Mouse (Mus musculus) macrophage (primary cell): ENCODE results near the gene Qprt. TPM values are rescaled to one million over a fixed set of nuclear protein-coding genes. Genes with fewer than 3 reads are reported as not detected.

Experiments used
- H3K27ac ChIP-seq: fragments of 350-480 bp; formaldehyde crosslinking; 2 replicates; pipeline ENCODE4 v1.9.0; 2021
- H3K36me3 ChIP-seq: fragments of 350-480 bp; formaldehyde crosslinking; 2 replicates; pipeline ENCODE4 v1.9.0; 2021; ENCODE audit errors: inconsistent target
- H3K4me3 ChIP-seq: fragments of 350-480 bp; formaldehyde crosslinking; 2 replicates; pipeline ENCODE4 v1.9.0; 2021; ENCODE audit errors: inconsistent target
- H3K79me2 ChIP-seq: fragments of 350-480 bp; formaldehyde crosslinking; 2 replicates; pipeline ENCODE4 v1.9.0; 2021; ENCODE audit errors: inconsistent target
- WGBS: methylation state at CpG from one replicate; pipeline ENCODE4 v1.1.7; 2026; ENCODE audit warnings: inconsistent platforms; ENCODE audit not compliant: missing documents; 5-methylcytosine and 5-hydroxymethylcytosine counted together
- polyA plus RNA-seq: library from polyadenylated mRNA; stranded (reverse); fragments of 250-400 nt; gene quantifications from 3 replicates; pipeline ENCODE4 v1.2.4, GENCODE M21; 2018; ENCODE audit warnings: inconsistent platforms

Gene Qprt
- polyA plus RNA-seq, 1 experiment from 2014 or later: not detected

DNA sequence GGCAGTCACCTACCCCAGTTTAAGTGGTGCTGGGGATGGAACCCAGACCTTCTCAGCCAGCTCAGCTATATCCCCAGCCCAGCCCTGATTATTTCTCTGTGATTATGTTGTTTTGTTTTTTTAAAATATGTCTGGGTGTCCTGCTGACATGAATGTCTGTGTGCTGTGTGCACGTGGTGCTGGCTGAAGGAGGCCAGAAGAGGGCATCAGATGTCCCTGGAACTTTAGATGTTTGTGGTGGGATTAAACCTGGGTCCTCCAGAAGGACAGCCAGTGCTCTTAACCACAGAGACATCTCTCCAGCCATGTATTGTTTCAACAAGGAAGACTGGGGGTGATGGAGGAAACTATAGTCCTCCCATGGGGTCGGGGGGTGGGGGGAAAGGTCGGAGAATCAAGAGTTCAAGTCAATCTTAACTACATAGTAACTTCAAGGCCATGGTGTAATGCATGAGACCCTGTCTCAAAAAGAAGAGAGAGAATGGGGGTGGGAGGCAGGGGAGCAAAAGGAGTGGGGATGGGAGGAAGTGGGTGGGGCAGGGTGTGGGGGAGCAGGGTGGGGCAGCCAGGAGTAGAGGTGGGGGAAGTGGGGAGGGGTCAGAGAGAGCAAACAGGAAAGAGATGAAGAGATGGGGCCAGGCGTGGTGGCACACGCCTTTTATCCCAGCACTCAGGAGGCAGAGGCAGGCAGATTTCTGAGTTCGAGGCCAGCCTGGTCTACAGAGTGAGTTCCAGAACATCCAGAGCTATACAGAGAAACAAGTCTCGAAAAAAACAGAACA, 18.8 kb upstream of the Qprt start:
- Histone ChIP-seq H3K27ac (no peak overlapping the region), H3K36me3 (no peaks in the 10 kb centered on the region)
- WGBS: 62% methylated on average over 7 of the region's 7 CpGs

DNA sequence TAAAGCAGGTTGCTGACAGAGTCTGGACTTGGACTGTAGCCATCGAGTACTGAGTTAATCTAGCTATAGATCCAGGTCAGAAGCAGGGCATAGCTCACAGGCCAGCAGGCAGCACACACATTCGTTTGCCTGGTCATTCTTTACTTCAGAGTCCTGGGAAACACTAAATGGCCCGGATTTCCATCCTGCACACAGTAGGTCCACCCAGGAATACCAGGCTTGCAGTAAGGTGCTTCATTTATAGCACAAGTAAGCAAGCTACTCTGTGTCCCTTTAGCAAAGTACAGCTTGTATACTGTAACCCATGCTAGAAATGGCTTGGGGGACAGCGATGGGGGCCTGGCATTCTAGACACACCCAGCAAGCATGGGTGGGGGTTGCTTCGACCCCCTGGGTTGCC, 17.5 kb upstream of the Qprt start:
- Histone ChIP-seq H3K79me2 (peaks cover 10% of the 10 kb centered on the region; the same call in 1 of the 2 replicates), H3K27ac (no peak overlapping the region), H3K36me3 (no peaks in the 10 kb centered on the region), H3K4me3 (no peak overlapping the region)
- WGBS: 81% methylated on average over 5 of the region's 5 CpGs

More for the DNA sequence above, 18.8 kb upstream of the Qprt start:
- H3K79me2 ChIP-seq: peaks cover 10% of the 10 kb centered on the region; the same call in 1 of the 2 replicates
- H3K4me3 ChIP-seq: no peak overlapping the region

- no peak overlapping the region for H3K27ac ChIP-seq
- H3K4me3 ChIP-seq: no peak overlapping the region
- H3K79me2 ChIP-seq: peaks cover 10% of the 10 kb centered on the region; the same call in 1 of the 2 replicates
- H3K36me3 ChIP-seq: no peaks in the 10 kb centered on the region
- WGBS: 93% methylated on average over 7 of the region's 7 CpGs
Observed at GRCm38 (mm10) chr7:127139100-127139499, 17.1 kb upstream of the Qprt start.

- Histone ChIP-seq H3K27ac (peak within 1 kb of the TSS; percentile 24), H3K36me3 (no peaks in the 10 kb centered on the region), H3K4me3 (peak within 1 kb of the TSS; percentile 23; the same call in 1 of the 2 replicates), H3K79me2 (peaks cover 10% of the 10 kb centered on the region; the same call in 1 of the 2 replicates)
- 17% methylated on average over 9 of the region's 9 CpGs for WGBS
Observed at GRCm38 (mm10) chr7:127137262-127138017, 15.4 kb upstream of the Qprt start, which contains the start of gene Spn. Spn (minus strand) TSS chr7:127137823.

DNA sequence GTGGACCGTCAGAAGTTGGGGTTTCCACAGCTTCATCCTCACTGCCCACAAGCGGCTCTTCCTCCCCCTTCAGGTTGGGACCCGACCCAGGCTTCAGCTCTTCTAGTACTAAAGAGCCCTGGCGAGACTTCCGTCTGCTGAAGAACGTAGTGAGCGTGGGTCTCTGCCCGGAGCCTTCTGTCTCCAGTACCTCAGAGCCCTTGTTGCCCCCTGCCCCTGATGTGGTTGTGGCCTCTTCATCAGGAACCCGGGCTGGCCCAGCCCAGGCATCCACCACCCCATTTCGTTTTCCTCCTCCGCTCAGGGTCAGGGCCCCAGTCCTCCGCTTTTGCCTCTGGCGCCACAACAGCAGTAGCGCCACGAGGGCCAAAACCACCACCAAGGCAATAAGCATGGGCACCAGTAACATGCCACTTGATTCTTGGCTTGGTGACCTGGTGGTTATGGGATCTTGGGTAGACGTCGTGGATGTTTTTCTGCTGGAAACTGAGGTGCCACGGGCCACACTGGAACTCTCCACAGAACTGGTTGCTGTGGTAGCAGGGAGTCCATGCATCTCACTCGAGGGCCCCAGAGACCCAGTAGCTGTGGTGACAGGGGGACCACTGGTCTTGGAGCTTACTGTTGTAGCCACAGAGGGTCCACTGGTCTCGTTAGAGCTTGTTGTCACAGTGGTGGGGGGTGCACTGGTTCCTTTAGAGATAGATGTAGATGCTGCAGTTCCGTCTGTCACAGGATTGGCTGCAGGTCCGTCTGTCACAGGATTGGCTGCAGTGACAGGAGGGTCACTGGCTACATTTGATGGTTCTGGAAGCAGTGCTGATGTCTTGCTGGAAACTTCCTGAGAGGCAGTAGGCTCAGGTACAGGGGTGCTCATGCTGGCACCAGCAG, 14.4 kb upstream of the Qprt start:
- H3K36me3 ChIP-seq: no peaks in the 10 kb centered on the region
- peaks cover 10% of the 10 kb centered on the region; the same call in 1 of the 2 replicates for H3K79me2 ChIP-seq
- H3K27ac ChIP-seq: 0 out of 2 replicates have a peak overlapping the region, but pooled peaks have one; percentile 24
- H3K4me3 ChIP-seq: no peak overlapping the region
- 32% methylated on average over 22 of the region's 22 CpGs for WGBS

DNA sequence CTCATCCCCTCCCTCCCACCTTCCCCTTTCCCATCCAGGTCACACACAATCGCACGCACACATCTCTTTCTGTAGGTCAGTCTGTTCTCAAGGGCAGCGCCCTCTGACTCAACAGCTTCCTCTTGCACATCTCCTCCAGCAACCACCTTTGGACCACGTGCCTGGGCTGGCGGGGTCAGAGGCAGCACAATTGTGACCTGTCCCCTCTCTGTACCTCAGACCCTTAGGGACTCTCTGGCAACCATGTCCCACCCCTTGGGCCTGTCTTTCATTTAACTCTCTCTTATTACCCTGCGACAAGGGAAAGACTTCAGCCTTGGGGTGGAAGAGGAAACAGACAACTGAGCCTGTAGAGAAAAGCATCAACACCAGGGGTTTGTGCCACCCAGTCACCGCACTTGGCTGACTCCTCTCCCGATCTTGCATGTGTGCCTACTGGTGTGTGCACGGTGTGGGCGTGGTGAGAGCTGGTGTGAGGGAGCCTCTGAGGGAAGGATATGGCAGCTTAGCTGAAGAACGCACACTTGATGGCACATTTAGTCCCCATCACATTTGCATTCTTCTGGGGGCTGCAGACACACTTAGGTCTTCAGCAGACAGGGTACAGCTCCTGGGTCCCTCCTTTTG, 12.9 kb upstream of the Qprt start:
- H3K27ac ChIP-seq: no peak overlapping the region
- WGBS: 22% methylated on average over 11 of the region's 11 CpGs
- H3K36me3 ChIP-seq: no peaks in the 10 kb centered on the region
- H3K4me3 ChIP-seq: no peak overlapping the region
- H3K79me2 ChIP-seq: peaks cover 10% of the 10 kb centered on the region; the same call in 1 of the 2 replicates

DNA sequence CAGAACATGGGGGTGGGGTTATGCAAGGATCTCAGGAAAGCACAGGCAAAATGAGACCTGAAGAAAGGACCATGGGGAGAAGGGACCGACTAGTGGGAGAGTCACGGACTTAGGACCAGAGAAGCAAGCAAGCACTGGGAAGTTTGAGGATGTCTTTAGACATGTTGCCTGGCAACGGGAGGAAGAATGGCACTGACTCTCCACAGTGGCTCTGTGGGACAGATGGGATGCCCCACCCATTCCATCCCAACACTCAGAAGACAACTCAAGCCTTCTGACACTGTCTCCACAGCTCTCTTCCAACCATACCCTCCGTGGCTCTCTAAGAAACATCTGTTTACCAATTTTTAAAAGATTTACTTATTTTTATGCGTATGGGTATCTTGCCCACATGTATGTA, 11.1 kb upstream of the Qprt start:
- H3K36me3 ChIP-seq: no peaks in the 10 kb centered on the region
- no peak overlapping the region for H3K27ac ChIP-seq
- H3K79me2 ChIP-seq: peaks cover 10% of the 10 kb centered on the region; the same call in 1 of the 2 replicates
- 81% methylated on average over 5 of the region's 5 CpGs for WGBS
- no peak overlapping the region for H3K4me3 ChIP-seq

- H3K36me3 ChIP-seq: no peaks in the 10 kb centered on the region
- 12% methylated on average over 4 of the region's 4 CpGs for WGBS
- H3K79me2 ChIP-seq: no peaks in the 10 kb centered on the region
- no peak overlapping the region for H3K4me3 ChIP-seq
- no peak overlapping the region for H3K27ac ChIP-seq
Observed at GRCm38 (mm10) chr7:127129638-127130037, 7.6 kb upstream of the Qprt start.

GRCm38 (mm10) chr7:127121061-127121910, 740 bp downstream of the Qprt start:
- H3K79me2 ChIP-seq: no peaks in the 10 kb centered on the region
- WGBS: 94% methylated on average over 21 of the region's 21 CpGs

DNA sequence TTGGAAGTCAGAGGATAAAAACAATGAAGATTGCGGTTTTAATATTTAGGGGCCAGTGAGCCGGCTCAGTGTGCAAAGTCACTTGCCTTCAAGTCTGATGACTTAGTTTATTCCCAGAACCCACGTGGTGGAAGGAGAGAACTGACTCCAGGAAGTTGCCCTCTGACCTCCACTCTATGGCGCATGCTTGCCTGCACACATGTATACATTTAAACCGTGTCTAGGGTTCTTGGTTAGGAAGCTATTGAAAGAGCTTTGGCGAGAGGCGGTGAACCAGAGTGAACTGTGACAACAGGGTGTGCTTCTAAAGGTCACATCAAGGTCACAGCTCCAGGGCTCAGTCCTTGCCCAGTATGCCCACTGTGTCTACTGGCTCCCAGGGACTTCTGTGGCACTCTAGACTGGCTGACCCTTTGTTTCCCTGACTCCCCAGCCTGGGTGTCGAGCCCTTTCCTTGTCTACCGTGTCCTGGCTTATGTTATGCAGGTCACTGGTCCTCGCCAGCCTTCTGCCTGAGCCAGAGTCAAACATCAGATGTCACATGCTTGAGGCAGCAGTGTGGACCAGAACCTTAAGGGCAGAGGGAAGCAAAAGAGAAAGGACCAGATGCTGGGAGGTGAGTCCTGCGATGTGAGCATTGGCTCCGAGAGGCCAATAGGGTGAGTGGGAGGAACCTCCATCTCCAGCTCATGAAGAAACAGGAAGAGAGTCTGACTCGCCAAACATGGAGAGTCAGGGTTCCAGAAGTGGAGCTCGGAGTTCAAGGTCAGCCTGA, 3.2 kb downstream of the Qprt start:
- no peak overlapping the region for H3K4me3 ChIP-seq
- H3K79me2 ChIP-seq: no peaks in the 10 kb centered on the region
- WGBS: 82% methylated on average over 14 of the region's 14 CpGs
- no peaks in the 10 kb centered on the region for H3K36me3 ChIP-seq
- H3K27ac ChIP-seq: no peak overlapping the region

More at GRCm38 (mm10) chr7:127121061-127121910, 740 bp downstream of the Qprt start:
- H3K27ac ChIP-seq: no peak overlapping the region
- no peak overlapping the region for H3K4me3 ChIP-seq
- no peaks in the 10 kb centered on the region for H3K36me3 ChIP-seq

GRCm38 (mm10) chr7:127117948-127118347, 4.1 kb downstream of the Qprt start:
- 76% methylated on average over 5 of the region's 5 CpGs for WGBS
- Histone ChIP-seq H3K36me3 (no peaks in the 10 kb centered on the region), H3K27ac (no peak overlapping the region), H3K79me2 (no peaks in the 10 kb centered on the region), H3K4me3 (no peak overlapping the region)

GRCm38 (mm10) chr7:127116331-127116935, 5.6 kb downstream of the Qprt start:
- Histone ChIP-seq H3K79me2 (no peaks in the 10 kb centered on the region), H3K27ac (no peak overlapping the region), H3K36me3 (no peaks in the 10 kb centered on the region), H3K4me3 (no peak overlapping the region)
- 82% methylated on average over 9 of the region's 11 CpGs for WGBS
